Mouse (Mus musculus): ENCODE results near the gene Psmb7. TPM values are rescaled to one million over a fixed set of nuclear protein-coding genes. Genes with fewer than 3 reads are reported as not detected.

Gene Psmb7
- total and polyA plus RNA-seq, 2 experiments, result 99.4 to 219 TPM

GRCm38 (mm10) chr2:38661398-38661797 lies 17.5 kb upstream of the Psmb7 start:
- Histone ChIP-seq H3K27ac (replicated peaks; ENCODE audit: insufficient read depth, low read depth, low read length) (no peak overlapping the region), H3K36me3 (ENCODE audit: control insufficient read depth, insufficient read depth, low read length) (no peaks in the 10 kb centered on the region), H3K4me3 (ENCODE audit: insufficient read depth, low read depth, low read length) (no peak overlapping the region), H3K79me2 (ENCODE audit: control insufficient read depth, insufficient read depth, low read length) (no peaks in the 10 kb centered on the region), H3K4me1 (ENCODE audit: control insufficient read depth, insufficient read depth, low read length) (no peaks in the 10 kb centered on the region), H3K9ac (ENCODE audit: low read depth, low read length) (no peak overlapping the region), H3K27me3 (ENCODE audit: control insufficient read depth, insufficient read depth, low read length) (0 out of 2 replicates have a peak, but pooled peaks cover 2% of the 10 kb centered on the region)
- TF ChIP-seq CTCF (IDR thresholded peaks at IDR 0.05; ENCODE audit: low read depth, low read length) (peak; percentile 60), POLR2A (IDR thresholded peaks at IDR 0.05; ENCODE audit: extremely low read depth, insufficient read depth, low read length) (no peak)
- WGBS, result 3% methylated on average over 1 of the region's 1 CpGs
- no peak for DNase-seq (ENCODE audit: extremely low read depth, low read depth, low spot score)

GRCm38 (mm10) chr2:38658338-38658836 lies 14.5 kb upstream of the Psmb7 start:
- peak; percentile 86 for TF ChIP-seq CTCF (IDR thresholded peaks at IDR 0.05; ENCODE audit: low read depth, low read length)
- no peak for TF ChIP-seq POLR2A (IDR thresholded peaks at IDR 0.05; ENCODE audit: extremely low read depth, insufficient read depth, low read length)
- peak overlapping the region; percentile 70 for H3K9ac ChIP-seq (ENCODE audit: low read depth, low read length)

GRCm38 (mm10) chr2:38653694-38654093 lies 9.8 kb upstream of the Psmb7 start:
- no peak overlapping the region for H3K27ac ChIP-seq (replicated peaks; ENCODE audit: insufficient read depth, low read depth, low read length)
- TF ChIP-seq POLR2A (IDR thresholded peaks at IDR 0.05; ENCODE audit: extremely low read depth, insufficient read depth, low read length) (no peak), CTCF (IDR thresholded peaks at IDR 0.05; ENCODE audit: low read depth, low read length) (no peak)
- no peaks in the 10 kb centered on the region for H3K4me1 ChIP-seq (ENCODE audit: control insufficient read depth, insufficient read depth, low read length)
- WGBS, result 82% methylated on average over 2 of the region's 2 CpGs
- H3K36me3 ChIP-seq (ENCODE audit: control insufficient read depth, insufficient read depth, low read length), result no peaks in the 10 kb centered on the region
- no peaks in the 10 kb centered on the region for H3K79me2 ChIP-seq (ENCODE audit: control insufficient read depth, insufficient read depth, low read length)
- H3K4me3 ChIP-seq (ENCODE audit: insufficient read depth, low read depth, low read length), result no peak overlapping the region
- 0 out of 2 replicates have a peak, but pooled peaks cover 5% of the 10 kb centered on the region for H3K27me3 ChIP-seq (ENCODE audit: control insufficient read depth, insufficient read depth, low read length)
- H3K9ac ChIP-seq (ENCODE audit: low read depth, low read length), result no peak overlapping the region
- DNase-seq (ENCODE audit: extremely low read depth, low read depth, low spot score), result no peak

More at GRCm38 (mm10) chr2:38658338-38658836, 14.5 kb upstream of the Psmb7 start:
- H3K79me2 ChIP-seq (ENCODE audit: control insufficient read depth, insufficient read depth, low read length), result no peaks in the 10 kb centered on the region
- H3K4me3 ChIP-seq (ENCODE audit: insufficient read depth, low read depth, low read length), result peak overlapping the region; percentile 56; the same call in 1 of the 2 replicates
- 1% methylated on average over 25 of the region's 25 CpGs for WGBS
- 0 out of 2 replicates have a peak, but pooled peaks cover 2% of the 10 kb centered on the region for H3K27me3 ChIP-seq (ENCODE audit: control insufficient read depth, insufficient read depth, low read length)
- H3K27ac ChIP-seq (replicated peaks; ENCODE audit: insufficient read depth, low read depth, low read length), result no peak overlapping the region
- no peaks in the 10 kb centered on the region for H3K36me3 ChIP-seq (ENCODE audit: control insufficient read depth, insufficient read depth, low read length)
- no peaks in the 10 kb centered on the region for H3K4me1 ChIP-seq (ENCODE audit: control insufficient read depth, insufficient read depth, low read length)
- DNase-seq (ENCODE audit: extremely low read depth, low read depth, low spot score), result no peak

GRCm38 (mm10) chr2:38653293-38653619 lies 9.4 kb upstream of the Psmb7 start:
- no peaks in the 10 kb centered on the region for H3K4me1 ChIP-seq (ENCODE audit: control insufficient read depth, insufficient read depth, low read length)
- H3K27ac ChIP-seq (replicated peaks; ENCODE audit: insufficient read depth, low read depth, low read length), result no peak overlapping the region
- 0 out of 2 replicates have a peak, but pooled peaks cover 5% of the 10 kb centered on the region for H3K27me3 ChIP-seq (ENCODE audit: control insufficient read depth, insufficient read depth, low read length)
- H3K79me2 ChIP-seq (ENCODE audit: control insufficient read depth, insufficient read depth, low read length), result no peaks in the 10 kb centered on the region
- no peak overlapping the region for H3K9ac ChIP-seq (ENCODE audit: low read depth, low read length)
- H3K4me3 ChIP-seq (ENCODE audit: insufficient read depth, low read depth, low read length), result no peak overlapping the region
- DNase-seq (ENCODE audit: extremely low read depth, low read depth, low spot score), result no peak
- TF ChIP-seq POLR2A (IDR thresholded peaks at IDR 0.05; ENCODE audit: extremely low read depth, insufficient read depth, low read length), result no peak
- TF ChIP-seq CTCF (IDR thresholded peaks at IDR 0.05; ENCODE audit: low read depth, low read length), result no peak
- 92% methylated on average over 5 of the region's 5 CpGs for WGBS
- no peaks in the 10 kb centered on the region for H3K36me3 ChIP-seq (ENCODE audit: control insufficient read depth, insufficient read depth, low read length)

DNA sequence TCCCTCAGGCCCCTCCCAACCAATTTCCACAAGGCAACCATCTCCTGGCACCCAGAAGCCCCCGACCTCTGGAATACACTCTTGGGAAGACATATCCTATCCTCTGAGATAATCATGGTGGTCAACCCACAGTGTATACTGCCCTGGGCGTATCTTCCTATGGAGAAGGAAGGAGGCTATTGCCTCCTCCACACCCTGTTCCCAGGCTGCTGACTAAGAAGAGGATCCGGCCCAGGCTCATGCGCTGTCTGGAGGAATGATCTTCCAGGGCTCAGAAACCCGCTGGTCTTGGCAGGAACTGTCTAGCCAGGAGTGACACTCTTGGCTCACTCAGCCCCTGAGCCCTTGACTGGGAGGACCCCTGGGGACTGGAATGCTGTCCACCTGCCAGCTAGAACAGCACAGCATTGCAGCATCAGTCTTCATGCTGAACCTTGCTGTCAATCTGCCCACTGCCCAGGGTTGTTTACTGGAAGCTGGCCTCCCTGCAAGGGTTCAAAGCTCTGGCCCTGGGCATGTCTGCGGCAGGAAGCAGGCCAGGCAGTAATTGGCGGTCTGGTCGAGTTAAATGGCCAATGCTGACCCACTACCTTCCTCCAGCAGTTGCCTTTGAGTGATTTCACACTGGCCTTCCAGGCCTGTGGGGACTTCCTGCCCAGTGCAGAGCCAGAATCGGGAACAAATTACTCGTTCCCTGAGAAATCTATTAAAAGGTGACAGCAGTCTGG lies 8.8 kb upstream of the Psmb7 start:
- Histone ChIP-seq H3K27ac (replicated peaks; ENCODE audit: insufficient read depth, low read depth, low read length) (no peak overlapping the region), H3K36me3 (ENCODE audit: control insufficient read depth, insufficient read depth, low read length) (no peaks in the 10 kb centered on the region), H3K27me3 (ENCODE audit: control insufficient read depth, insufficient read depth, low read length) (0 out of 2 replicates have a peak, but pooled peaks cover 2% of the 10 kb centered on the region), H3K4me1 (ENCODE audit: control insufficient read depth, insufficient read depth, low read length) (no peaks in the 10 kb centered on the region), H3K4me3 (ENCODE audit: insufficient read depth, low read depth, low read length) (no peak overlapping the region), H3K79me2 (ENCODE audit: control insufficient read depth, insufficient read depth, low read length) (no peaks in the 10 kb centered on the region), H3K9ac (ENCODE audit: low read depth, low read length) (no peak overlapping the region)
- DNase-seq (ENCODE audit: extremely low read depth, low read depth, low spot score), result no peak
- TF ChIP-seq POLR2A (IDR thresholded peaks at IDR 0.05; ENCODE audit: extremely low read depth, insufficient read depth, low read length) (no peak), CTCF (IDR thresholded peaks at IDR 0.05; ENCODE audit: low read depth, low read length) (no peak)
- 71% methylated on average over 10 of the region's 10 CpGs for WGBS

DNA sequence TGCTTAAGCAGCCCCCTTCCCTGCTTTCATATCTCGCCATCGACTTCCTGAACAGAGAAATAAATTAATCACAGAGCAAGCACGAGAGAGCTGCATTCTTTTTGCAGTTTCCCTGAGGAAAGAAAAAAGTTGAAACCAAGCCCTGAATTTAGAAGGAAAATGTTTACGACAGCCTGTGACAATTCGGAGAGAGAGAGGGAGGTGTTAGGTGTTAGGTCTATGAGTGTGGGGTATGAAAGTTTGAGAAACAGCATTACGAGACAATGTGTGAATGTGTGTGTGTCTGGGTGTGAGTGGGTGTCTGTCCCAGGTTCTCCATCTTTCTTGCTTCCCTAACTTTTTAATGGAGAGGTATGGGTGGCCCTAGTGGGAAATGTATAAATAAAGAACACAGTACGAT lies 8.2 kb upstream of the Psmb7 start:
- H3K27me3 ChIP-seq (ENCODE audit: control insufficient read depth, insufficient read depth, low read length), result 0 out of 2 replicates have a peak, but pooled peaks cover 2% of the 10 kb centered on the region
- H3K4me1 ChIP-seq (ENCODE audit: control insufficient read depth, insufficient read depth, low read length), result no peaks in the 10 kb centered on the region
- no peak overlapping the region for H3K4me3 ChIP-seq (ENCODE audit: insufficient read depth, low read depth, low read length)
- no peak overlapping the region for H3K9ac ChIP-seq (ENCODE audit: low read depth, low read length)
- no peak for TF ChIP-seq POLR2A (IDR thresholded peaks at IDR 0.05; ENCODE audit: extremely low read depth, insufficient read depth, low read length)
- TF ChIP-seq CTCF (IDR thresholded peaks at IDR 0.05; ENCODE audit: low read depth, low read length), result no peak
- no peaks in the 10 kb centered on the region for H3K79me2 ChIP-seq (ENCODE audit: control insufficient read depth, insufficient read depth, low read length)
- DNase-seq (ENCODE audit: extremely low read depth, low read depth, low spot score), result no peak
- WGBS, result 80% methylated on average over 7 of the region's 7 CpGs
- no peaks in the 10 kb centered on the region for H3K36me3 ChIP-seq (ENCODE audit: control insufficient read depth, insufficient read depth, low read length)
- H3K27ac ChIP-seq (replicated peaks; ENCODE audit: insufficient read depth, low read depth, low read length), result no peak overlapping the region
